Mouse (Mus musculus): ENCODE data around the gene Foxj2. TPM values are rescaled to one million over a fixed set of nuclear protein-coding genes. Genes with fewer than 3 reads are reported as not detected.

Gene Foxj2
- polyA plus RNA-seq (2014; fragmentation: Illumina TruSeq; extraction: RNeasy Lipid Tissue Mini Kit (QIAGEN cat#74804); ENCODE audit: low read depth, low replicate concordance) = 4.6 TPM

GRCm38 (mm10) chr6:122819306-122820070 lies at the start of gene Foxj2:
Foxj2 (plus strand) TSS chr6:122819914.

DNA sequence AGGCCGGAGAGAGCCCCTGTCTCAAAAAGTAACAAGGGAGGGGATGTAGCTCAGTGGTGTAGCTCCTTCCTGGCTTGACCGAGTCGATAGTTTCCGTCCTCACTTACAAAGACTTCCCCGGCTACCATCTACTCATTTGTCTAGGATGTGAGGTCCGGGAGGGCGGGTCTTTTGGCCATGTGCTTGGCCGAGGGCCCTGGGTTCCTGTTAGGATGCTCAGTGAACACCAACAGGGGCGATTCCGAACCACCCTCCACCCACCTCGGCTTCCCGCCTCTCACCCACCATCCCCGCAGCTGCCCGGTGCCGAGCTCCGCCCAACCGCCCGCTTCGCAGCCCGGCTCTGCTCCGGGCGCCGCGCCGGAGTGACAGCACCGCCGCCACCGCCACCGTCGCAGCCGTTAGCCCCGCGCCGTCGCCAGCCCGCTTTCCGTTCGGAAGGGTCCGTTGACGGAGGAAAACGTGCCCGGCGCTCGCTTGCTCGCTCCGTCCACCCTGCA lies 18.4 kb upstream of the Foxj2 start, which contains the start of gene Slc2a3:
Gene Slc2a3, minus strand, starts transcription at position 340 of the 500 bp plus-strand sequence.

DNA sequence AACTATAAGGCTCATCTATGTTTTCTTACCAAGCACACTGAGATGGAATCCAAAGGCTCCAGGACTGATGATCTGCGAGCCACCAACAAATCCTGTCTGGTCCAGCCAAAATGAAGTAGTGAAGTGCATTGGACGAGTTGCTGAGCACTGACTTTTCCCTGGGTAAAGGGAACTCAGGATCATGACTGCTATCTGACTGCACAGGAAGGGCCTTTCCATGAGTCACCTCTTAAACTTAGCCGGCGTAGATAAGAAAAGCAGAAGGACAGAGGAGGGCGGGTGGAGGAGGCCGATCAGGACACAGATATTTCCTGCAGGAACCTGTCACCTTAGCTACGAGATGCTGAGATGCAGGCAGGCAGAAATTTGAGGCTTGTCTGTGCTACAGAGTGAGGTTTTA lies 36.2 kb downstream of the Foxj2 start, which contains the start of gene C3ar1:
Gene C3ar1, minus strand, starts transcription at position 207 of the 400 bp plus-strand sequence.

DNA sequence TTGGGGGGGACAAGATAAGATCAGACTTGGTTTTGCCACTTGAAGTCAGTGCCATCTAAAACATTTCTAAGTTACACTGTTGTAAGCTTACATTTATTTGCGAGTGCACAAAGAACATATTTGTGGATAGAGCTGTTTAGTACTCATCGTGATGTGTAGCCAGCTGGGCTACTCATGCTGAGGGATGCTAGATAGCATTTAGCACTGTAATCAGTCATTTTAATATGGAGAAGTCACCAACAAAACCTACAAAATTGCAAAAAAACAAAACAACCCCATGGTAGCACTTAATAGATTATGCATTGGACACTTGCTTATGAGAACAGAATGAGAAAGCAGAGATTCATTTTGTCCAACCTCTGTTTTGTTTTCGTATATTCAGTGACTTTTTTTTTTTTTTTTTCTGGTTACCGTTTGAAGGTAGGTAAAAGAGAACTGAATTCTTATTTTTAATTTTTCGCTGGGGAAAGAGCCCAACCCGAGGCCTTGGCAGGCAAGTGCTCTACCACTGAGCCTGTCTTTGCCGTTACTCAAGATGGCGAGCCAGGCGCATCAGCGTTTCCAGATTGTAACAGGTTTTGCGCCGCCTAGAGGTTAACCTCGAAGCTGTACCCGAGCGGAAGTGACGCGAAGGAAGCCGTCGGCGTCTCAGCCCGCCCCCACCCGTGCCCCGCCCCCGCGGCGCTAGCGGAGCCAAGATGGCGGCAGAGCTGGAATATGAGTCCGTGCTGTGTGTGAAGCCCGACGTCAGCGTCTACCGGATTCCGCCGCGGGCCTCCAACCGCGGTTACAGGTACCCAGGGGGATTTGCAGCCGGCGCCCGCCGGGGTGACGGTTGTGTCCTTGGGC lies 54.4 kb downstream of the Foxj2 start, which contains the start of gene Necap1:
Gene Necap1, plus strand, starts transcription at position 604 of the 849 bp plus-strand sequence.

Other genes starting within 250 kb of the Foxj2 start
- gene Apobec1, start 217.5 kb upstream of the Foxj2 start, polyA plus RNA-seq (2014; fragmentation: Illumina TruSeq; extraction: RNeasy Lipid Tissue Mini Kit (QIAGEN cat#74804); ENCODE audit: low read depth, low replicate concordance) = 18.2 TPM
- not detected for gene Gdf3, start 209.8 kb upstream of the Foxj2 start, polyA plus RNA-seq (2014; fragmentation: Illumina TruSeq; extraction: RNeasy Lipid Tissue Mini Kit (QIAGEN cat#74804); ENCODE audit: low read depth, low replicate concordance)
- gene Dppa3, start 193.5 kb upstream of the Foxj2 start, polyA plus RNA-seq (2014; fragmentation: Illumina TruSeq; extraction: RNeasy Lipid Tissue Mini Kit (QIAGEN cat#74804); ENCODE audit: low read depth, low replicate concordance) = not detected
- not detected for gene Nanog, start 112.4 kb upstream of the Foxj2 start, polyA plus RNA-seq (2014; fragmentation: Illumina TruSeq; extraction: RNeasy Lipid Tissue Mini Kit (QIAGEN cat#74804); ENCODE audit: low read depth, low replicate concordance)
- not detected for gene Slc2a3, start 18.3 kb upstream of the Foxj2 start, polyA plus RNA-seq (2014; fragmentation: Illumina TruSeq; extraction: RNeasy Lipid Tissue Mini Kit (QIAGEN cat#74804); ENCODE audit: low read depth, low replicate concordance)
- gene C3ar1, start 36.2 kb downstream of the Foxj2 start, polyA plus RNA-seq (2014; fragmentation: Illumina TruSeq; extraction: RNeasy Lipid Tissue Mini Kit (QIAGEN cat#74804); ENCODE audit: low read depth, low replicate concordance) = 2.7 TPM
- 36.0 TPM for gene Necap1, start 54.6 kb downstream of the Foxj2 start, polyA plus RNA-seq (2014; fragmentation: Illumina TruSeq; extraction: RNeasy Lipid Tissue Mini Kit (QIAGEN cat#74804); ENCODE audit: low read depth, low replicate concordance)
- 4.0 TPM for gene Clec4a1, start 101.9 kb downstream of the Foxj2 start, polyA plus RNA-seq (2014; fragmentation: Illumina TruSeq; extraction: RNeasy Lipid Tissue Mini Kit (QIAGEN cat#74804); ENCODE audit: low read depth, low replicate concordance)
- 11.0 TPM for gene Clec4a3, start 132.6 kb downstream of the Foxj2 start, polyA plus RNA-seq (2014; fragmentation: Illumina TruSeq; extraction: RNeasy Lipid Tissue Mini Kit (QIAGEN cat#74804); ENCODE audit: low read depth, low replicate concordance)
- not detected for gene Clec4a4, start 170.5 kb downstream of the Foxj2 start, polyA plus RNA-seq (2014; fragmentation: Illumina TruSeq; extraction: RNeasy Lipid Tissue Mini Kit (QIAGEN cat#74804); ENCODE audit: low read depth, low replicate concordance)
- 0.69 TPM for gene Clec4b1, start 230.0 kb downstream of the Foxj2 start, polyA plus RNA-seq (2014; fragmentation: Illumina TruSeq; extraction: RNeasy Lipid Tissue Mini Kit (QIAGEN cat#74804); ENCODE audit: low read depth, low replicate concordance)